Mouse (Mus musculus) liver, embryonic 12.5 days (tissue): ENCODE data around the gene Tex101. TPM values are rescaled to one million over a fixed set of nuclear protein-coding genes. Genes with fewer than 3 reads are reported as not detected.
A peak's percentile ranks its signal among the peaks of the same experiment; 100 is the strongest.

ENCODE experiments used
- ATAC-seq: fragments of 200-750 bp; cut with Nextera tagmentation; 2 replicates; pipeline ENCODE4 v1.8.0; 2017; ENCODE audit warnings: moderate number of reproducible peaks, mild to moderate bottlenecking, moderate library complexity
- H3K27ac ChIP-seq: fragments of 300-500 bp; sonication (generic); 2 replicates; pipeline ENCODE4 v1.5.1; 2016; ENCODE audit warnings: mild to moderate bottlenecking
- H3K27me3 ChIP-seq: fragments of 300-500 bp; sonication (generic); replicated peaks from 2 replicates; pipeline ENCODE4 v1.6.1; 2016; ENCODE audit warnings: mild to moderate bottlenecking, moderate library complexity
- H3K36me3 ChIP-seq: fragments of 300-500 bp; sonication (generic); 2 replicates; pipeline ENCODE4 v1.6.1; 2016; ENCODE audit warnings: mild to moderate bottlenecking, moderate library complexity
- H3K4me1 ChIP-seq: fragments of 300-500 bp; sonication (generic); 2 replicates; pipeline ENCODE4 v1.6.1; 2016
- H3K4me2 ChIP-seq: fragments of 300-500 bp; sonication (generic); 2 replicates; pipeline ENCODE4 v1.6.1; 2016; ENCODE audit warnings: mild to moderate bottlenecking, moderate library complexity
- H3K4me3 ChIP-seq: fragments of 300-500 bp; sonication (generic); 2 replicates; pipeline ENCODE4 v1.5.1; 2016; ENCODE audit warnings: mild to moderate bottlenecking, moderate library complexity
- H3K9ac ChIP-seq: fragments of 300-500 bp; sonication (generic); 2 replicates; pipeline ENCODE4 v1.6.1; 2016; ENCODE audit warnings: mild to moderate bottlenecking, moderate library complexity
- H3K9me3 ChIP-seq: fragments of 300-500 bp; sonication (generic); replicated peaks from 2 replicates; pipeline ENCODE4 v1.6.1; 2016; ENCODE audit warnings: mild to moderate bottlenecking, moderate library complexity
- WGBS: fragments of 180-500 bp; shearing (Covaris S2); methylation state at CpG from one replicate; pipeline ENCODE4 v1.1.7; 2016; ENCODE audit not compliant: insufficient replicate concordance; 5-methylcytosine and 5-hydroxymethylcytosine counted together
- polyA plus RNA-seq: library from polyadenylated mRNA; unstranded; fragments of >200 nt; fragmentation: Nextera tagmentation; extraction: Ambion mirVana; gene quantifications from 2 replicates; pipeline ENCODE4 v1.2.1, GENCODE M21; 2016

Gene Tex101
- polyA plus RNA-seq, 1 experiment from 2014 or later, result not detected

DNA sequence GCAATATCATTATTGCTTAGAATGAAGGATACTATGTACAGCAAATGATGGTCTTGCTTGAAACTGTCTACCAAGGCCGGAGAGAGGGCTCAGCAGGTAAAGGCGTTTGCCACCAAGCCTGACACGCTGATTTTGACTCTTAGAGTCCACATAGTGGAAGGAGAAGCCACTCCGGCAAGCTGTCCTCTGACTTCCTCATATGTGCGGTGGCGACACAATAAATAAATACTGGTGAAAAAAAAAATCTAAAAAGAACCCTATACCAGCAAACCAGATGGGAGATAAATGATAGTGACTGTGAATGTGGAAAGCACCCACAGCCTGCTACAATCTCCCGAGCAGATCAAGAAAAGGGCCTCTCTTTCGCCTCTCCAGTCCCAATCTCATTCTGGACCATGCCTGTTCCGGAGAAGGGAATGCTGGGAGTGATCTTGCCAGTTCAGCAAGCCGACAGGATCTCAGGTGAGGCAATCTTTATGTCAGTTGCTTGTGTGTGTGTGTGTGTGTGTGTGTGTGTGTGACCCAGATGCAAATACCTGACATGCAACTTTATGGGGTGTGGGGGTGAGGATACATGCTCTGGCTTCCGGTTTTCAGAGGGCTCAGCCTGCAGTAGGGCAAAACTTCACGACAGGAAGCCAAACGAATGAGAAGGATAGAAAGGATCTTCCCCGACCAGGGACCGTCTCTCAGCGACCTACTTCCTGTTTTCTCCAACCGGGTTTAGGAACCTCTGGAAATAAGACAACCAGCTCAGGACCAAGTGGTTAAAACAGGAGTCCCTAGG, 15.2 kb downstream of the Tex101 start:
- H3K4me1 ChIP-seq, result no peaks in the 10 kb centered on the region
- no peak overlapping the region for H3K27ac ChIP-seq
- H3K4me2 ChIP-seq, result no peak overlapping the region
- no peaks in the 10 kb centered on the region for H3K9me3 ChIP-seq
- no peak overlapping the region for H3K4me3 ChIP-seq
- ATAC-seq, result no peak
- WGBS, result 32% methylated on average over 17 of the region's 17 CpGs
- H3K27me3 ChIP-seq, result 0 out of 2 replicates have a peak, but pooled peaks cover 5% of the 10 kb centered on the region
- H3K36me3 ChIP-seq, result no peaks in the 10 kb centered on the region
- H3K9ac ChIP-seq, result no peak overlapping the region

DNA sequence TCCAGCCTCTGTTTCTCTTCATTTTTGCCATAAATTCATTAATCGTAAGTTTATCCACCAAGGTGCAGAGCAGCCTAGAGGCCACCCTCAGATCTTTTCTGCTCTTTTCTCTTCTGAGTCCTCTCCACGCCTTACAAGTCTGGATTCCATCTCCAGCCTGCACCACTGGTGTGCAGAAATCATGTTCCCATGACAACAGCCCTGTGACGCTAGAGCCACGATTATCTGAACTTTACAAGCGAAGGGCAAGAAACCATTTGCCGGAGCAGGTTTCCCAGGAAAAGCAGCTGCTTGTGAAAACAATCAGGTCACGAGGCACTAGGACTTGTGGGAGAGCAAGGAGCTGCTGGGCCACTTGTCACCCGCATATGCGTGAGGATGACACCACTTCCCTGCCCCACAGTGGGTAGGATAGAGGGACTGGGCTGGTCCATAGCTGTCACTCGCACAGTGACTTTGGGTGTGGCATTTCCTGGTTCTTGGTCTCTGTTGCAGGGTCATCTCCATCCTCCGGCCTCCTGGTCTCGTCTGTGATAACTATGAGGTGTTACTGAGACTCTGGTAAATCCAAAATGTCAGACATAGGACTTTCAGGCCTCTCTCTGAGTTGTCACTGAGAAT, 16.6 kb downstream of the Tex101 start:
- Histone ChIP-seq H3K9ac (no peak overlapping the region), H3K4me3 (no peak overlapping the region), H3K27me3 (0 out of 2 replicates have a peak, but pooled peaks cover 2% of the 10 kb centered on the region), H3K4me1 (no peaks in the 10 kb centered on the region), H3K36me3 (no peaks in the 10 kb centered on the region), H3K27ac (no peak overlapping the region), H3K4me2 (no peak overlapping the region), H3K9me3 (no peaks in the 10 kb centered on the region)
- 55% methylated on average over 12 of the region's 12 CpGs for WGBS
- no peak for ATAC-seq

DNA sequence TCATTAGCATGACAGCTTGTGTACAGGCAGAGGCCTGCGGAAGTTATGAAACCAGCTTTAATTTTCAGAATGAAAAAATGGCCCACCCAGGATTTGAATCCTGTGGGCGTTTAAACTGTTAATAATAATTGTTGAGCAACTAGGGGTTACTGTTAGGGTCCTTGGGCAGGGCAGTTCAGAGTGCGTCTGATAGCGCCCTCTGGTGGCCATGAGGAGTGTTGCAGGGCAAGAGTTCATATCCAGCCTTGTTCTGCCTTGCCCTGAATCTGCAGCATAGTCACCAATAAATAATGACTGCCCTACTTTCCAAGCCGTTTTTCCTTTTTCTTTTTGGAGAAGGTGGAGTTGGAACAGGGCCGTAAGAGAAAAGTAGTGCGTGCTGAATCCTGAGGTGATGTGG, 22.8 kb downstream of the Tex101 start:
- H3K4me1 ChIP-seq, result no peaks in the 10 kb centered on the region
- 21% methylated on average over 7 of the region's 7 CpGs for WGBS
- no peak overlapping the region for H3K9ac ChIP-seq
- no peak overlapping the region for H3K27ac ChIP-seq
- no peak overlapping the region for H3K4me2 ChIP-seq
- no peak for ATAC-seq
- H3K9me3 ChIP-seq, result no peaks in the 10 kb centered on the region
- no peak overlapping the region for H3K4me3 ChIP-seq
- no peaks in the 10 kb centered on the region for H3K36me3 ChIP-seq
- H3K27me3 ChIP-seq, result 0 out of 2 replicates have a peak, but pooled peaks cover 3% of the 10 kb centered on the region

DNA sequence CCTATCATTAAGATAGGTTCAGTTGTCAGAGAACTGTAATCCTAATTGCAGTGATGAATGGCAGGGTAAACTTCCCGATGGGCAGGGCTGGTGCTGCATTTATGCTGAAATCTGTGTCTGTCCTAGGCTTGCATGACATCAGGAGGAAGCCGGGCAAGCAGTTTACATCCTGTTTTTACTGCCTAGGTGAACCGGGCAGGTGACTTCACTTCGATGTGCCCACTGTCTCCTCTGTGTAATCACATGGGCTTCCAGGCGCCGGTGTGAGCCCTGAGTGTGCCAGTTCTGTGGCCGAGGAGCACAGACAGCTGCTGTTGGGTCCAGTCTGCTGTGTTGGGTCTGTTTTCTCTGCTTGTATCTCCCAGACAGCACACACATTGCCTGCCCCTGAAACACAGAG, 30.0 kb downstream of the Tex101 start:
- Histone ChIP-seq H3K9ac (no peak overlapping the region), H3K27me3 (peaks cover 6% of the 10 kb centered on the region; the same call in 1 of the 2 replicates), H3K4me1 (no peaks in the 10 kb centered on the region), H3K4me2 (no peak overlapping the region), H3K36me3 (no peaks in the 10 kb centered on the region), H3K4me3 (no peak overlapping the region), H3K27ac (no peak overlapping the region), H3K9me3 (no peaks in the 10 kb centered on the region)
- no peak for ATAC-seq
- 59% methylated on average over 7 of the region's 7 CpGs for WGBS

DNA sequence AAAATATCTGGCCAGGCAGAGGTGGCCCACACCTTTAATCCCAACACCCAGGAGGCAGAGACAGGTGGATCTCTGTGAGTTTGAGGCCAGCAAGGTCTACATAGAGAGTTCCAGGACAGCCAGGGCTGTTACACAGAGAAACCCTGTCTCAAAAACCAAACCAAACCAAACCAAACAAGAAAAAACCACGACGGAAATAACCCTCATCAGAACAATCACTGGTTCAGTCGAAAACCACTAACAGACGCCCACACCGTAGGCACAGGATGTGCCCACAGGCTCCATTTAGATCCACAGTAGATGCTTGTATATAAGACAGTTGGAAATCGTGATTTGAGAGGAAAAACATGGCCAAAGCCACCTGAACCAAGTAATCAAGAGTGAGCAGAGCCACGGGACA, 31.5 kb downstream of the Tex101 start:
- WGBS, result 29% methylated on average over 7 of the region's 7 CpGs
- Histone ChIP-seq H3K4me2 (no peak overlapping the region), H3K27me3 (peaks cover 13% of the 10 kb centered on the region), H3K4me3 (no peak overlapping the region), H3K9me3 (no peaks in the 10 kb centered on the region), H3K36me3 (no peaks in the 10 kb centered on the region), H3K27ac (no peak overlapping the region), H3K9ac (no peak overlapping the region), H3K4me1 (no peaks in the 10 kb centered on the region)
- ATAC-seq, result no peak

DNA sequence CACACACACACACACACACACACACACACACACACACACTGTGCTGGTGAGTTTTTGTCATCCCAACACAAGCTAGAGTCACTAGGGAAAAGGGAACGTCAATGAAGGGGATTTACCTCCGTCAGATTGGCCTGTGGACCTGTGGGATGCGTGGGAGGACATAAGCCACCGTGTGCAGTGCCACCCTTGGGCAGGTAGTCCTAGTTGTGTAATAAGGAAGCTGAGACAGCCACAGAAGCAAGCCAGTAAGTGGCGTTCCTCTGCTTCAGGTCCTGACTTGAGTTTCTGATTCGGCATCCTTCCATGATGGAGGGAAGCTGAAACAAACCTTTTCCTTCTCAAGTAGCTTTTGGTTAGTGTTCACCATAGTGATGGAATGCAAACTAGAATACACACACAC, 32.0 kb downstream of the Tex101 start:
- no peaks in the 10 kb centered on the region for H3K4me1 ChIP-seq
- no peak overlapping the region for H3K9ac ChIP-seq
- H3K36me3 ChIP-seq, result no peaks in the 10 kb centered on the region
- 54% methylated on average over 6 of the region's 6 CpGs for WGBS
- no peak overlapping the region for H3K27ac ChIP-seq
- no peak overlapping the region for H3K4me3 ChIP-seq
- H3K9me3 ChIP-seq, result no peaks in the 10 kb centered on the region
- peaks cover 18% of the 10 kb centered on the region for H3K27me3 ChIP-seq
- no peak overlapping the region for H3K4me2 ChIP-seq
- no peak for ATAC-seq

DNA sequence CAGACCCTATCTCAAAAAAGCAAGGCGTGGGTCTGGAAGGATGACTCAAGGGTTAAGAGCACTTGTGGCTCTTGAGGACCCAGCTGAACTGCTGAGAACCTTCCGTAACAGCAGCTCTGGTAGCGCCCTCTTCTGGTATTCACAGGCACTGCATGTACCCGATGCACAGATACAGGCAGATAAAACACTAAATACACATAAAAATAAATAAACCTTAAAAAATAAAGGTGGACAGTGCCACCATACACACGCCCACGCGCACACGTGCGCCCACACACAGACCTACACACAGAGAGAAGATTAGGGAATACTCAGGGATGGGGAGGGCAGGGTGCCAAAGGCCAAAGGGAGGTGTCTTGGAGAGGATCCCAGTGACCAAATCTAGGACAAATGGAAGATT, 34.0 kb downstream of the Tex101 start:
- H3K27me3 ChIP-seq, result peaks cover 35% of the 10 kb centered on the region
- no peaks in the 10 kb centered on the region for H3K9me3 ChIP-seq
- ATAC-seq, result no peak
- no peaks in the 10 kb centered on the region for H3K36me3 ChIP-seq
- H3K9ac ChIP-seq, result no peak overlapping the region
- WGBS, result 2% methylated on average over 9 of the region's 9 CpGs
- no peak overlapping the region for H3K27ac ChIP-seq
- H3K4me1 ChIP-seq, result peaks cover 12% of the 10 kb centered on the region
- H3K4me2 ChIP-seq, result no peak overlapping the region
- H3K4me3 ChIP-seq, result no peak overlapping the region

DNA sequence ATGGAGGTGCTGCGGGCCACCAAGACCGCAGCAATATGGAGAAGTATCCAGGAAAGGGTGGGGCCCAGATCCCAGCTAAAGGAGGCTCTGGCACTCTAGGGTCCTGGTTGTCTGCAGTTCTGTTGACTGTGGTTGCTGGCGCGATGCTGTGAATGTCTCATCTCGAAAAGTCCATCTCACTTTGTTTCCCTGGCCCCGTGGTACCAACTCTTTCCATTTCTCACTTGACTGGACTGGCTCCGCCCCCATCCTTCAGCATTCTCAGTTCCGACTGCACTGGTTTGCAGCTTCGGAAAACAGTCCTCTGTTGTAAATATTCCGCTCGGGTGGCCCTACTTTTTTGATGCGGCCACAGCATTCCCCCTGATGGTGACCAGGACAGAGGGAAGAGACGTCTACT, 36.0 kb downstream of the Tex101 start:
- Histone ChIP-seq H3K36me3 (no peaks in the 10 kb centered on the region), H3K4me3 (no peak overlapping the region), H3K27me3 (peaks cover 53% of the 10 kb centered on the region), H3K4me2 (no peak overlapping the region), H3K4me1 (peaks cover 17% of the 10 kb centered on the region), H3K27ac (no peak overlapping the region), H3K9me3 (no peaks in the 10 kb centered on the region), H3K9ac (no peak overlapping the region)
- no peak for ATAC-seq
- WGBS, result 59% methylated on average over 13 of the region's 13 CpGs

DNA sequence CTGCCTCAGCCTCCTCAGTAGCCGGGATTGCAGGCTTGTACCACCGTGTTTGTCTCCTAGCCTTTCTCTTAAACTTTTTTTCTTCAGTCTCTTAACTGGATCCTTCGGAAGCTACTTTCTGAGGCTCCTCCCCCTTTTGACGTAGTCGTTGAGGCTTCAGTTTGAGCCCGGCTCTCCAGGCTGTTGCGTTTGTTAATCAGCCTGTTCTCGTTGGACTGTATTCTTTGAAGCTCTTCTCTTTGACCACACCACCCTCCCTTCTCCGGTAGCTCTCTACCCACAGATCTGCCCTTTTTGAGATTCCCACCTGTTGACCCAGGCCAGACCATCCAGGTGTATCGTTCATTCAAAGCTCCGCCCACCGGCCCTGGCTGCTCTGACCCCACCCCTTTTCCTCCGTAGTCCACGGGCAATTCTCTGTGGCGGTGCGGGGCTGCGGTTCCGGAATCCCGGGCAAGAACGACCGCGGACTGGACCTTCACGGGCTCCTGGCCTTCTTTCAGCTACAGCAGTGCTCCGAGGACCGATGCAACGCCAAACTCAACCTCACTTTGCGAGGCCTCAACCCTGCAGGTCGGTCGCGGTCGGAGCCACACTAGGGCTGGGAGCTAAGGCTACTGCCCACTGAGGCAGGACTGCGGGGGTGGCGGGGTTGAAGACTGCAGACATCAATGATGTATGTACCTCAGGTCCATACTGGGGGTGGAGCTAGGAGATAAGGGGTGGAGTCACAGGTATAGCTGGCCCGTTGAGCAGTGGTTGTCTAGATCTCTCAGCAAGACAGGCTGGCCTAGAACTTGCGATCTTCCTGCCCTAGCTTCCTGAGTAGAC, 38.2 kb downstream of the Tex101 start:
- no peaks in the 10 kb centered on the region for H3K36me3 ChIP-seq
- ATAC-seq, result 0 out of 2 replicates have a peak, but pooled peaks have one; percentile 30
- H3K4me1 ChIP-seq, result peaks cover 17% of the 10 kb centered on the region
- no peak overlapping the region for H3K27ac ChIP-seq
- H3K9me3 ChIP-seq, result no peaks in the 10 kb centered on the region
- H3K4me3 ChIP-seq, result peak overlapping the region; percentile 50
- peaks cover 53% of the 10 kb centered on the region for H3K27me3 ChIP-seq
- peak overlapping the region; percentile 9; the same call in 1 of the 2 replicates for H3K9ac ChIP-seq
- H3K4me2 ChIP-seq, result peak overlapping the region; percentile 79
- WGBS, result 3% methylated on average over 35 of the region's 35 CpGs

DNA sequence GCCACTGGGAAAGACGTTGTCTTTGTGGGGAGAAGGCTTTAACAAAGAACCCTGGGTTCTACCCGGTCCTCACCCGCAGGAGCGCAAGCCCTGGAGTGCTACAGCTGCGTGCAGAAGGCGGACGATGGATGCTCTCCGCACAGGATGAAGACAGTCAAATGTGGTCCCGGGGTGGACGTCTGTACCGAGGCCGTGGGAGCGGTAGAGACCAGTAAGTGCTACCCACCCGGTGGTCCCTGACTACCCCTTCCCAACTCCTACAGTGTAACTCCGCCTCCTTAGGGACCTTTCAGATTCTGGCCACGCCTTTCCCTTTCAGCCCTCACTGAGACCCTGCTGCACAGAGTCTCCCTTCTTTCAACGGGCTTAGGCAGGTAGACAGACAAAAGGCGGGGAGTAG, 39.4 kb downstream of the Tex101 start:
- Histone ChIP-seq H3K4me2 (no peak overlapping the region), H3K9ac (no peak overlapping the region), H3K27me3 (peaks cover 53% of the 10 kb centered on the region), H3K36me3 (no peaks in the 10 kb centered on the region), H3K27ac (no peak overlapping the region), H3K4me3 (0 out of 2 replicates have a peak overlapping the region, but pooled peaks have one; percentile 50), H3K9me3 (no peaks in the 10 kb centered on the region), H3K4me1 (peaks cover 17% of the 10 kb centered on the region)
- WGBS, result 4% methylated on average over 18 of the region's 18 CpGs
- ATAC-seq, result no peak

DNA sequence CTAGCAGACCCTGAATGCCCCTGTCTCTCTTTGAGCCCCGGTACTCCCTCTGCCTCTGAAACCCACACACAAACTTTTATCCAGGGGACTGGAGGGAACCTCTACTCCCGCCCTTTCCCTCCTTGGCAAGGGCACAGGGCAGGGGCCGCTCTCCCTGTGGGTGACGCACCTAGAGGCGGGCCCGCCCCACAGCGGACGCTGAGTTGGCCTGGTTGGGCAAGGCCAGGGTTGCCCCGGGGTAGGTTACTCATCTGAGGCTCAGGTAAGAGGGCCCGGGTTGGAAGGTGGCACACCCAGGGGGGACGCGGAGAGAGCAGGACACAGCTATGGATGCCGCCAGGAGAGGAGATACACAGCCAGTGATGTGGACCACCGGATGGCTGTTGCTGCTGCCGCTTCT, 40.2 kb downstream of the Tex101 start, which contains the start of gene Lypd3:
TSS of gene Lypd3 (plus strand) at position 287 of the 400 bp plus-strand sequence.
- Histone ChIP-seq H3K9me3 (no peaks in the 10 kb centered on the region), H3K36me3 (no peaks in the 10 kb centered on the region), H3K9ac (no peak within 1 kb of the TSS), H3K27me3 (peaks cover 53% of the 10 kb centered on the region), H3K4me2 (0 out of 2 replicates have a peak within 1 kb of the TSS, but pooled peaks have one; percentile 79), H3K4me1 (peaks cover 17% of the 10 kb centered on the region), H3K4me3 (0 out of 2 replicates have a peak within 1 kb of the TSS, but pooled peaks have one; percentile 50), H3K27ac (no peak within 1 kb of the TSS; the same call in 1 of the 2 replicates)
- 32% methylated on average over 15 of the region's 15 CpGs for WGBS
- no peak for ATAC-seq
